Mouse (Mus musculus): Measurements from ENCODE around the gene Hapln4. TPM values are rescaled to one million over a fixed set of nuclear protein-coding genes. Genes with fewer than 3 reads are reported as not detected.

The Hapln4 gene
- polyA plus RNA-seq, 1 experiment = 0.08 TPM

- H3K36me3 ChIP-seq (ENCODE audit: control insufficient read depth, insufficient read depth, low read length) = peaks cover 6% of the 10 kb centered on the region
- H3K4me1 ChIP-seq (ENCODE audit: control insufficient read depth, insufficient read depth, low read length) = no peaks in the 10 kb centered on the region
- H3K4me3 ChIP-seq (ENCODE audit: insufficient read depth, low read depth, low read length) = no peak overlapping the region
- no peaks in the 10 kb centered on the region for H3K27me3 ChIP-seq (replicated peaks; ENCODE audit: control insufficient read depth, insufficient read depth, low read length)
- DNase-seq = no peak
- no peak for TF ChIP-seq CTCF (conservative IDR thresholded peaks at IDR 0.05; ENCODE audit: insufficient read depth, insufficient read length, low read depth, low read length)
- TF ChIP-seq POLR2A (IDR thresholded peaks at IDR 0.05; ENCODE audit: low read depth, low read length) = no peak
- 89% methylated on average over 1 of the region's 1 CpGs for WGBS
- H3K27ac ChIP-seq (ENCODE audit: insufficient read depth, low read depth, low read length) = no peak overlapping the region
These were observed 25.5 kb upstream of the Hapln4 start for GRCm38 (mm10) chr8:70057721-70058120.

GRCm38 (mm10) chr8:70071836-70072440, 11.3 kb upstream of the Hapln4 start:
- TF ChIP-seq POLR2A (IDR thresholded peaks at IDR 0.05; ENCODE audit: low read depth, low read length) (no peak), CTCF (conservative IDR thresholded peaks at IDR 0.05; ENCODE audit: insufficient read depth, insufficient read length, low read depth, low read length) (no peak)
- peak; percentile 62 for DNase-seq
- 56% methylated on average over 2 of the region's 2 CpGs for WGBS
- H3K4me1 ChIP-seq (ENCODE audit: control insufficient read depth, insufficient read depth, low read length) = peaks cover 10% of the 10 kb centered on the region; the same call in 1 of the 2 replicates
- no peaks in the 10 kb centered on the region for H3K36me3 ChIP-seq (ENCODE audit: control insufficient read depth, insufficient read depth, low read length)
- H3K4me3 ChIP-seq (ENCODE audit: insufficient read depth, low read depth, low read length) = no peak overlapping the region
- H3K27ac ChIP-seq (ENCODE audit: insufficient read depth, low read depth, low read length) = peak overlapping the region; percentile 6; the same call in 1 of the 2 replicates
- H3K27me3 ChIP-seq (replicated peaks; ENCODE audit: control insufficient read depth, insufficient read depth, low read length) = no peaks in the 10 kb centered on the region

- DNase-seq = peak; percentile 78
- H3K36me3 ChIP-seq (ENCODE audit: control insufficient read depth, insufficient read depth, low read length) = no peaks in the 10 kb centered on the region
- peak within 1 kb of the TSS; percentile 22; the same call in 1 of the 2 replicates for H3K27ac ChIP-seq (ENCODE audit: insufficient read depth, low read depth, low read length)
- H3K4me3 ChIP-seq (ENCODE audit: insufficient read depth, low read depth, low read length) = peak within 1 kb of the TSS; percentile 37; the same call in 1 of the 2 replicates
- no peak for TF ChIP-seq POLR2A (IDR thresholded peaks at IDR 0.05; ENCODE audit: low read depth, low read length)
- 0 out of 2 replicates have a peak, but pooled peaks have one; percentile 3 for TF ChIP-seq CTCF (conservative IDR thresholded peaks at IDR 0.05; ENCODE audit: insufficient read depth, insufficient read length, low read depth, low read length)
- peaks cover 10% of the 10 kb centered on the region; the same call in 1 of the 2 replicates for H3K4me1 ChIP-seq (ENCODE audit: control insufficient read depth, insufficient read depth, low read length)
- WGBS = 11% methylated on average over 27 of the region's 27 CpGs
- H3K27me3 ChIP-seq (replicated peaks; ENCODE audit: control insufficient read depth, insufficient read depth, low read length) = no peaks in the 10 kb centered on the region
These were observed 10.7 kb upstream of the Hapln4 start, which contains the start of gene Tm6sf2 for GRCm38 (mm10) chr8:70072441-70073069. Gene Tm6sf2, plus strand, starts transcription at chr8:70072924.

GRCm38 (mm10) chr8:70073120-70073519, 10.1 kb upstream of the Hapln4 start:
- H3K36me3 ChIP-seq (ENCODE audit: control insufficient read depth, insufficient read depth, low read length) = no peaks in the 10 kb centered on the region
- TF ChIP-seq CTCF (conservative IDR thresholded peaks at IDR 0.05; ENCODE audit: insufficient read depth, insufficient read length, low read depth, low read length) (no peak), POLR2A (IDR thresholded peaks at IDR 0.05; ENCODE audit: low read depth, low read length) (no peak)
- WGBS = 54% methylated on average over 8 of the region's 8 CpGs
- peak overlapping the region; percentile 37; the same call in 1 of the 2 replicates for H3K4me3 ChIP-seq (ENCODE audit: insufficient read depth, low read depth, low read length)
- H3K4me1 ChIP-seq (ENCODE audit: control insufficient read depth, insufficient read depth, low read length) = peaks cover 10% of the 10 kb centered on the region; the same call in 1 of the 2 replicates
- no peak overlapping the region for H3K27ac ChIP-seq (ENCODE audit: insufficient read depth, low read depth, low read length)
- no peaks in the 10 kb centered on the region for H3K27me3 ChIP-seq (replicated peaks; ENCODE audit: control insufficient read depth, insufficient read depth, low read length)
- peak; percentile 23 for DNase-seq

GRCm38 (mm10) chr8:70073682-70074081, 9.6 kb upstream of the Hapln4 start:
- H3K27me3 ChIP-seq (replicated peaks; ENCODE audit: control insufficient read depth, insufficient read depth, low read length) = no peaks in the 10 kb centered on the region
- H3K4me1 ChIP-seq (ENCODE audit: control insufficient read depth, insufficient read depth, low read length) = peaks cover 10% of the 10 kb centered on the region; the same call in 1 of the 2 replicates
- no peak overlapping the region for H3K27ac ChIP-seq (ENCODE audit: insufficient read depth, low read depth, low read length)
- H3K4me3 ChIP-seq (ENCODE audit: insufficient read depth, low read depth, low read length) = no peak overlapping the region
- 81% methylated on average over 1 of the region's 1 CpGs for WGBS
- H3K36me3 ChIP-seq (ENCODE audit: control insufficient read depth, insufficient read depth, low read length) = no peaks in the 10 kb centered on the region
- DNase-seq = no peak
- no peak for TF ChIP-seq CTCF (conservative IDR thresholded peaks at IDR 0.05; ENCODE audit: insufficient read depth, insufficient read length, low read depth, low read length)
- no peak for TF ChIP-seq POLR2A (IDR thresholded peaks at IDR 0.05; ENCODE audit: low read depth, low read length)

GRCm38 (mm10) chr8:70081976-70082375, 1.3 kb upstream of the Hapln4 start:
- no peak for DNase-seq
- H3K4me3 ChIP-seq (ENCODE audit: insufficient read depth, low read depth, low read length) = no peak overlapping the region
- no peak overlapping the region for H3K27ac ChIP-seq (ENCODE audit: insufficient read depth, low read depth, low read length)
- 86% methylated on average over 2 of the region's 2 CpGs for WGBS
- TF ChIP-seq POLR2A (IDR thresholded peaks at IDR 0.05; ENCODE audit: low read depth, low read length) = no peak
- TF ChIP-seq CTCF (conservative IDR thresholded peaks at IDR 0.05; ENCODE audit: insufficient read depth, insufficient read length, low read depth, low read length) = no peak
- no peaks in the 10 kb centered on the region for H3K4me1 ChIP-seq (ENCODE audit: control insufficient read depth, insufficient read depth, low read length)
- H3K36me3 ChIP-seq (ENCODE audit: control insufficient read depth, insufficient read depth, low read length) = no peaks in the 10 kb centered on the region
- H3K27me3 ChIP-seq (replicated peaks; ENCODE audit: control insufficient read depth, insufficient read depth, low read length) = no peaks in the 10 kb centered on the region

Measured in kidney, adult 2 months (tissue).